Mouse (Mus musculus) limb, embryonic 14.5 days (tissue): ENCODE data around the gene Adamts2. TPM values are rescaled to one million over a fixed set of nuclear protein-coding genes. Genes with fewer than 3 reads are reported as not detected.
A peak's percentile ranks its signal among the peaks of the same experiment; 100 is the strongest.

Experiments used
- ATAC-seq: fragments of 200-750 bp; cut with Nextera tagmentation; 2 replicates; pipeline ENCODE4 v1.8.0; 2017; ENCODE audit warnings: low read depth, moderate number of reproducible peaks, moderate TSS enrichment; ENCODE audit not compliant: low FRiP score
- DNase-seq: peaks from one replicate; pipeline ENCODE4 v3.0.0-alpha.2; 2015; ENCODE audit warnings: low spot score
- H3K27ac ChIP-seq: fragments of 300-500 bp; sonication (generic); replicated peaks from 2 replicates; pipeline ENCODE4 v1.5.1; 2014; ENCODE audit warnings: low read depth, mild to moderate bottlenecking, low read length, moderate library complexity, mixed read lengths
- H3K27me3 ChIP-seq: fragments of 300-500 bp; sonication (generic); 2 replicates; pipeline ENCODE4 v1.6.1; 2014; ENCODE audit warnings: low read length, mixed read lengths; ENCODE audit not compliant: control insufficient read depth, insufficient read depth
- H3K36me3 ChIP-seq: fragments of 300-500 bp; sonication (generic); 2 replicates; pipeline ENCODE4 v1.6.1; 2014; ENCODE audit warnings: mild to moderate bottlenecking, low read length, moderate library complexity, mixed read lengths; ENCODE audit not compliant: control insufficient read depth, insufficient read depth
- H3K4me1 ChIP-seq: fragments of 300-500 bp; sonication (generic); 2 replicates; pipeline ENCODE4 v1.6.1; 2014; ENCODE audit warnings: antibody characterized with exemption, low read length, mixed read lengths; ENCODE audit not compliant: control insufficient read depth, insufficient read depth
- H3K4me2 ChIP-seq: fragments of 300-500 bp; sonication (generic); replicated peaks from 2 replicates; pipeline ENCODE4 v1.6.1; 2014; ENCODE audit warnings: low read depth, mild to moderate bottlenecking, low read length, moderate library complexity; ENCODE audit not compliant: severe bottlenecking
- H3K4me3 ChIP-seq: fragments of 300-500 bp; sonication (generic); replicated peaks from 2 replicates; pipeline ENCODE4 v1.5.1; 2014; ENCODE audit warnings: low read length
- H3K9ac ChIP-seq: fragments of 300-500 bp; sonication (generic); 2 replicates; pipeline ENCODE4 v1.6.1; 2014; ENCODE audit warnings: mild to moderate bottlenecking, low read depth, low read length, moderate library complexity; ENCODE audit not compliant: severe bottlenecking
- H3K9me3 ChIP-seq: fragments of 300-500 bp; sonication (generic); 2 replicates; pipeline ENCODE4 v1.6.1; 2016; ENCODE audit warnings: low read length; ENCODE audit not compliant: control insufficient read depth
- POLR2A ChIP-seq: fragments of 200-500 bp; IDR thresholded peaks from 2 replicates; pipeline ENCODE4 v1.8.0; 2012; ENCODE audit warnings: inconsistent platforms, mild to moderate bottlenecking, moderate library complexity, borderline replicate concordance; ENCODE audit not compliant: insufficient read depth, insufficient read length; ENCODE audit errors: extremely low read depth
- WGBS: fragments of 180-500 bp; shearing (Covaris S2); extraction: QIAGEN DNeasy Blood & Tissue Kit; methylation state at CpG from one replicate; pipeline ENCODE4 v1.1.7; 2014; 5-methylcytosine and 5-hydroxymethylcytosine counted together
- polyA plus RNA-seq, 2 experiments: library from polyadenylated mRNA; depleted of rRNA in 1 of 2; stranded (reverse) in 1 of 2; unstranded in 1 of 2; fragments of >200 nt; fragmentation: Nextera tagmentation in 1 of 2; extraction: Ambion mirVana in 1 of 2; gene quantifications; 2 replicates each; pipeline versions ENCODE4 v1.2.1 to v1.2.3; 2012 to 2014

Adamts2 gene
- polyA plus RNA-seq, 2 experiments = 19.4 to 34.9 TPM

DNA sequence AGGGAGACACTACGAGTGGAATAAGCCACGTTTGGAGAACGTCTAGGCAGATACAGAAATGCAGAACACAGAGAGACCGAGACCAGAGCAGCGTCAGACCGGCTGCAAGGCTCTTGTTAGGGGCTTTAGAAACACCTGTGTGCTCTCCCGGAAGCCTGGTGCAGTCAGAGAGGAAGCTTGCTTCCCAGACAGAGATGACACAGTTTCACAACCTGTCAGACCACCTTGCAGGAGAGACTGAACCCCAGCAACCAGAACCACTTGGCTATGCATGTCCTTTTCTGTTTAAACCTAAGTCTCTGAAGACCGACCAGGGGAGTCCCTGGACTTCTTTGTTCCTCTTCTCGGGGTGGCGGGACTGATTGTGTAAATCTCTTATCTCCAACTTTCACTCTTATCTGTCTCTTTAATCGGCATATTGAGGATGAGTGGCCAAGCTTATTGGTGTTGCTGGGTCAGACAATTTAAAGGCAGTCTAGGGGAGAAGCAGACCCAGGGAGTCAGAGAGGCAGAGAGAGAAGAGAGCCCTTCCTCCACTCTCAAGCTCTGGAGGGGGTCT is 248.4 kb downstream of the Adamts2 start, which contains the start of gene Grm6:
Gene Grm6 (plus strand): TSS at position 509 of the 559 bp plus-strand sequence.
- no peak within 1 kb of the TSS for H3K27ac ChIP-seq
- no peak for TF ChIP-seq POLR2A
- no peaks in the 10 kb centered on the region; the same call in 1 of the 2 replicates for H3K9me3 ChIP-seq
- DNase-seq (no peak), ATAC-seq (no peak)
- peak within 1 kb of the TSS; percentile 42 for H3K4me3 ChIP-seq
- peak within 1 kb of the TSS; percentile 88 for H3K4me2 ChIP-seq
- H3K36me3 ChIP-seq = no peaks in the 10 kb centered on the region
- peaks cover 62% of the 10 kb centered on the region for H3K27me3 ChIP-seq
- H3K4me1 ChIP-seq = peaks cover 5% of the 10 kb centered on the region
- peak within 1 kb of the TSS; percentile 41 for H3K9ac ChIP-seq
- WGBS = 4% methylated on average over 11 of the region's 11 CpGs

- peak overlapping the region; percentile 41 for H3K9ac ChIP-seq
- WGBS = under 1% methylated on average over 61 of the region's 72 CpGs
- H3K27me3 ChIP-seq = peaks cover 62% of the 10 kb centered on the region
- H3K9me3 ChIP-seq = no peaks in the 10 kb centered on the region; the same call in 1 of the 2 replicates
- no peaks in the 10 kb centered on the region for H3K36me3 ChIP-seq
- peaks cover 5% of the 10 kb centered on the region for H3K4me1 ChIP-seq
- DNase-seq (no peak), ATAC-seq (no peak)
- H3K4me3 ChIP-seq = peak overlapping the region; percentile 42
- no peak for TF ChIP-seq POLR2A
- peak overlapping the region; percentile 88 for H3K4me2 ChIP-seq
- H3K27ac ChIP-seq = no peak overlapping the region
Observed at GRCm38 (mm10) chr11:50850989-50851601, 249.2 kb downstream of the Adamts2 start.

Other genes starting within 250 kb of the Adamts2 start
- 0.16 TPM in 1 of 2 replicates, not detected in the other for gene Cby3, start 247.6 kb upstream of the Adamts2 start, polyA plus RNA-seq (2012; rRNA removed)
- 0.47 TPM in 1 of 2 replicates, not detected in the other for gene Cby3, start 247.6 kb upstream of the Adamts2 start, polyA plus RNA-seq (2014; fragmentation: Nextera tagmentation; extraction: Ambion mirVana)
- gene Hnrnph1, start 225.1 kb upstream of the Adamts2 start, polyA plus RNA-seq (2012; rRNA removed) = 769 and 778 TPM in 2 replicates
- gene Hnrnph1, start 225.1 kb upstream of the Adamts2 start, polyA plus RNA-seq (2014; fragmentation: Nextera tagmentation; extraction: Ambion mirVana) = 453 and 466 TPM in 2 replicates
- 16.5 and 20.3 TPM in 2 replicates for gene Rufy1, start 171.0 kb upstream of the Adamts2 start, polyA plus RNA-seq (2012; rRNA removed)
- 24.9 and 26.9 TPM in 2 replicates for gene Rufy1, start 171.0 kb upstream of the Adamts2 start, polyA plus RNA-seq (2014; fragmentation: Nextera tagmentation; extraction: Ambion mirVana)
- gene Zfp354c, start 225.6 kb downstream of the Adamts2 start, polyA plus RNA-seq (2012; rRNA removed) = 31.7 and 33.8 TPM in 2 replicates
- 57.4 and 65.5 TPM in 2 replicates for gene Zfp354c, start 225.6 kb downstream of the Adamts2 start, polyA plus RNA-seq (2014; fragmentation: Nextera tagmentation; extraction: Ambion mirVana)
- 0.88 and 0.89 TPM in 2 replicates for gene Zfp879, start 239.5 kb downstream of the Adamts2 start, polyA plus RNA-seq (2012; rRNA removed)
- 0.55 and 0.66 TPM in 2 replicates for gene Zfp879, start 239.5 kb downstream of the Adamts2 start, polyA plus RNA-seq (2014; fragmentation: Nextera tagmentation; extraction: Ambion mirVana)
- gene Grm6, start 248.6 kb downstream of the Adamts2 start, polyA plus RNA-seq (2012; rRNA removed) = 0.60 and 0.88 TPM in 2 replicates
- 0.17 TPM in 2 replicates for gene Grm6, start 248.6 kb downstream of the Adamts2 start, polyA plus RNA-seq (2014; fragmentation: Nextera tagmentation; extraction: Ambion mirVana)